Mouse (Mus musculus): Measurements from ENCODE around the gene Ap5b1.

The Ap5b1 gene

DNA sequence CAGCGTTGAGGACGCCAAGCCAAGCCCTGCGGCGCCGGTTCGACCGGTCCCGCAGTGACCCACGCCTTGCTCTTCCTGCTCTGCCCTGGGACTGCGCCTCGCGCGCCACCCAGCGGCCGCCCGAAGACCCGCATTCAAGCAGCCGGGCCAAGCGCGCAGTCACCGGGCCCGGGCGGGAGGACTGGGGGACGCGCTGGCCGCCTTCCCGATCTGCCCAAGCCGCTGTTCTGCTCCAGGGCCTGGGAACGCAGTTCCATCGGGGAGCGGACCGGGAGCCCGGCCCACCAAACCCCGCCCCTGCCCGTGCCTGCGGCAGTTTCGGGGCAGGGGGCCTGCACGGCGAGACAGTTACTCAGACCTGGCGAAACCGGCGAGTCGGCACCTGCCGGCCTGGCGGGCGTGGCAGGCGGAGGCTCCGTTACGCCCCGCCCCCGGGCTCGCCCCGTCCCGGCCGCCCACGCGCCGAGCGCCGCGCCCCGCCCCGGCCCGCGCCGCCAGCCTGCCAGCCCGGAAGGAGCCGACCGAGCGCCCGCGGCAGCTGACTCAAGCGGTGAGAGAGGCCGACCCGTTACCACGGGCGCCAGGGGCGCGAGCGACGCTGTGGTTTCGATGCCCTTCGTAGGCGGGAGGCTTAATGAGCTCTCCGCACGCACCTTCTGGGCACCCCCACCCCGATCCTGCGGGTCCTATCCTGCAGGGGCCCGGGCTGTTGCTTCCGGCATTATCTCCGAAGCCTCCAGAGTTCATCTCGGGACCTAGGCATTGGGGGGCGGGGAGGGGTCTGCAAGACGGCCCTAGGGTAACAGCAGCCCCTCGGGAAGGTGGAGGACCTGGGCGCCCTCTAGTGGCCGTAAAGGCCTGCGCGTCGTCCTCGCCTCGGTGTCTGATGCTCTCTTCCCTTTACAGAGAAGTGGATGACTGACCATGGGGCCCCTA is at the start of gene Ap5b1:
TSS of gene Ap5b1 (plus strand) at position 492 of the 936 bp plus-strand sequence.
- peak; percentile 78 for DNase-seq (ENCODE audit: low read depth, low spot score)

DNA sequence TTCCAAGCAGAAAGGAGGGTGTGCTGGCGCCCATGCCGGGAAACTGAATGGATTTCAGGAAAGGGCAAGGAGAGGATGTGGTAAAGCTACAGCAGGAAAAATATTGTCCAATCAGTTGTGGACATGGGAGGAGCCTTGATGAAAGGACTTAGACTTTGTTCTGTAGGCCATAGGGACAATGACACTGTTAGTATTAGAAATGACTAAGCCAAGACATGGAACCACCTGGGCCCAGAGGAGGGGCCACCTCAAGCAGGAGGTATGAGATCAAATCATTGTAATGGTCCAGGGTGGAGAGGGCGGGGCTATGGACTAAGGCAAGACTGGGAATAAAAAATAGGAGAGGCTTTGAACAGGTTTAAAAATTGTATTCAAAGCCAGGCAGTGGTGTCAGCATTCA is 49.1 kb upstream of the Ap5b1 start:
- no peak for DNase-seq (ENCODE audit: low read depth, low spot score)

DNA sequence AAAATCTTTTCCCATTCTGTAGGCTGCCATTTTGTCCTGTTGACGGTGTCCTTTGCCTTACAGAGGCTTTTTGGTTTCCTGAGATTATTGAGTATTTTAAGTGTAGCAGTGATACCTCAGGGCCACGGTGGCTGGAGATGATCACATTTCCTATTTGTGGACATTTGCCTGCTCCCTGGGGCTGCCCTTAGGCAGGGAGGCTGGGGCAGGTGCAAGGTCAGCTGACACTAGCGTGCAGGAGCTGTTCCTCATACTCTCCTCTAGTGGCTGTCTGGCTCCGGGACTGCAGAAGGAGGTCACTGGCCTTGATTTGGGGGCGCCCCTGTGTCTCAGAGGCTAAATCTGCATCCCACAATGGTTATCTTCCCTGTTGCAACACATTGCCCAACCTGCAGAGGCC is 42.6 kb upstream of the Ap5b1 start:
- DNase-seq (ENCODE audit: low read depth, low spot score): no peak

DNA sequence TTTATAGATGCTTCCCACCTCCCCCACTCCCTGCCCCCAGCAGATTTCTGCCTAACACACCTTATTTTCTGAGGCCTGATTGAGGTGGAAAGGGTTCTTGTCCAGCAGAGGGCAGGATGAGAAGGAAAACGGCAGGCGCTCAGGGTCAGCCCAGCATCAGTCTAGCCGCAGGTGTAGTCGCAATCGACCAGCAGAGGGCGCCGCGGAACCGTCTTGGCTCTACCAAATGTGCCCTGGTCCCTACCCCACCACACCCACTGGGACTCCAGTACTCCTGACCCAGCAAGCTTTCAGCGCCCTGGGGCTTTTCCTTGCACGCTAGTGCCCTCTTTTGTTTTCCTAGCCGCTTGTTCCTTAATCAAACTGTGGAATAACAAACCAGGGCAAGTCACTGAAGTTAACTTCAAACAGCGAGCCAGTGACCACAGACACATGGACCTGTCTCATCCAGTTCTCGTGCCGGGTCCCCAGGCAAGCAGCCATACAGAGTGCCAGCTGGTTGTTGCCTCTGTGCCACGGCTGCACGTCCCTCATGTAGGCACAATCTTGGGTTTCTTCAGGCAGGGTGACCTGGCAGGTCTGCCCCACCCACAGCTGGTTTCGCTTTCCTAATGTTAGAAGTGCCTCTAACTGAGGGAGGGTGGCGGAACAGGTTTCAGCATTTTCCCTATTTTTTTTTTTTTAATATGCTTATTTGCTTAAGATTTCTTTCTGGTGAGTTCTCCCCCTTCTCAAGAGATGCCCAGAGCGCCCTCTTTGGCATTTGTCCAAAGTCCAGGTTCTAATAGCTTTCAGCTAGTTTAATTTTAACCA is 38.3 kb upstream of the Ap5b1 start:
- DNase-seq (ENCODE audit: low read depth, low spot score): peak; percentile 81

DNA sequence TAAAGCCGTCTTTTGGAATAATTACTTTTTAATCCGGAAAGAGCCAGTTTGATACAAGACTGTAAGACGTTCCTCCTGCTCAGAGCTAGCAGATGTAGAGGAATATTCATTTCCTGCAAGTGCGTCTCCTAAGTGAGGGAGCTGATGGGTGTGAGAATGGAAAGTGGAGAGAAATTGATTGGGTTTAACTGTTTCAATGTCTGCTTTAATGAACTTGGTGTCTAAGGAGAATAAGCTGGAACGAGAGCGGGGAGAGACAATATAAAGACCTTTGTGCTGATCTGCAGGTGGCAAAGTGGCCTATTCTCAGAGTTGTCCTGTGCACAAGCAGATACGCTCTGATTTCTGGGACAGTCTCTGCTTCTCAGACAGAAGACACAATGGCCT is 37.7 kb upstream of the Ap5b1 start:
- DNase-seq (ENCODE audit: low read depth, low spot score): no peak

DNA sequence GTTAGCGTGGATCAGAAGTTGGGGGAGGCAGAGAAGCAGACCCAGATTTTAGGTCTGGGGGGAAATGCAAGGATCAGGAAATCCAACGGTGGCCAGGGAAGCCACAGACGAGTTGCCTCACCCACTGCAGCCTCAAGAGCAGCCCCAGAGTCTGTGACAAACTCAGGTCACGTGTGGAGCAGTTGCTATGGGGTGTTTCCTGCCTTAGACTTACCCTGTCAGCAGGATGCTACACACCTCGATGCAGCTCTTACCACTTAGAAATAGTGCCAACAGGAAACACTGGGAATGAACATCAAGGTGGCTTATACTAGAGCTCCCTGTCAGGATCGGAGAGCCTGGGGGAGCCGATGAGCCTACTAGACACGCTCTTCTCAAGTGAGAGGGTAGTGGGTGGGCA is 35.3 kb upstream of the Ap5b1 start:
- DNase-seq (ENCODE audit: low read depth, low spot score): no peak

DNA sequence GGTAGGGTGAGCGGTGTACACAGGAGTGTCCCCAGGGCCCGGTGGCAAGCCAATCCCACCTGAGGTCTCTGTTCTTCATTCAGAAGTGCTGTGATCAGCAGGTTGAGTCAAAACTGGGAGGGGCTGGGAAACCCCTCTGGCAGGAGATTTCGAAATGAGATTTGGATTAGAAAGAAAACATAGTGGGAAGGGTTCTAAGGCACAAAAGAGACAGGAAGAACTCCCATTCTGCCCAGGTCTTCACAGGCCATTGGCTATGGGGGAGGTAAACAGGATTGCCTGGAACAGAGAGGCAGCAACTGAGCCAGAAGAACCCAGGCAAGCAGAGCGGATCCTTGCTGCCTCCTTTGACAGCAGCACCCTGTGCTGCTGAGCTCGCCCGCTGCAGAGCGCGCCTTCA is 29.0 kb upstream of the Ap5b1 start:
- no peak for DNase-seq (ENCODE audit: low read depth, low spot score)

DNA sequence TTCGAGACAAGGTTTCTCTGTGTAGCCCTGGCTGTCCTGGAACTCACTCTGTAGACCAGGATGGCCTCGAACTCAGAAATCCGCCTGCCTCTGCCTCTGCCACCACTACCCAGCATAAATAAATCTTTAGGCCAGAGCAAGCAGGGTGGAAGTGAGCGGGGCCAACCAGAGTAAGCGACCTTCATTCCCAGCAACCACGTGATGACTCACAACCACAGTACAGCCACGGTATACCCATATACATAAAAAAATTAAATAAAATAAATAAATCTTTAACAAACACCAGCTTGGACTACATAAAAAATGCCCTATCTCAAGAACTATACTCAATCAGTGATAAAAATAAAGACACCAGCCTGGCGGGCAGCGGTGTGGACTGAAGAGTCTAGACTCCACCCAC is 24.5 kb upstream of the Ap5b1 start:
- no peak for DNase-seq (ENCODE audit: low read depth, low spot score)

DNA sequence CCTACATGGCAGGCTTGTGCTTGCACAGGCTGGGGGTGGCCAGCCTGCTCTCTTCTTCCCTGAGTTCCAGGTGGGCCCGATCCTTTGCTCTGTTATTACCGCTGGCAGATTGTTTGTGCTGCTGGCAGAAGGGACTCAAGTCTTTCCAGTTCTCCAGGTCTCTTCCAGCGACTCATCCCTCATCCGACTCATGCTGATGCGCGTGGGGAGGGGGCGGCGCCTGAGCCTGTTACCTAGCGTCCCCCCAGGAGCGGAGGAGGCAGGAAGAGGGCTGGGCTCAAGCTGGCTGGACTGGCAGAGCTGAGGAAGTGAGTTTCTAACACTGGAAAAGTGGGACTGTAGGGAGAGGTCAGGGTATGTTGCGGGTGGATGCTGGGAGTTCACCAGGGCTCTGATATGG is 23.8 kb upstream of the Ap5b1 start:
- no peak for DNase-seq (ENCODE audit: low read depth, low spot score)

DNA sequence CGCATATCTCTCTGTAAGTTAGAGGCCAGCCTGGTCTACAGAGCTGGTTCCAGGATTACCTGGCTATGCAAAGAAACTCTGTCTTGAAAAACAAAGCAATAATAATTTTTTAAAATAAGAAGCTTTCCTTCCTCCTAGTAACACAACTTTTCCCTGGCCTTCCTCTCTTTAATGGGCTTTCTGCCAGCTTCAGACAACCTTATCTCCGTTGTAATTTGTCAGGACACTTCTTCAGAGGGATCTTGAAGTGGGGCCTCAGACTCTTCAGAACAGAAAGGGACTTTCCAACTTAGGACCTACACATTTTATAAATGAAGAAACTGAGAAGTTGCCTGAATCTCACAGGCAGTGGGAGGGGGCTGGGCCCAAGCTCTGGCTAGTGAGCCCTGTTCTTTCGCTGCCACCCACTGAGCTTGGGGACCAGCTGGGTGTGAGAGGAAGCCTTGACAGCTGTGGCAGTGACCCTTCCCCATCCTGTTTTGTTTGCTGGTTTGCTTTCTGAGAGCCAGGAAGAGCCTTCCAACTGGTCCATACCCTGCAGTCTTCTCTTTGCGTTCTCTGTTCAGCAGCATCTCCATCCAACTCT is 20.3 kb upstream of the Ap5b1 start:
- no peak for DNase-seq (ENCODE audit: low read depth, low spot score)

DNA sequence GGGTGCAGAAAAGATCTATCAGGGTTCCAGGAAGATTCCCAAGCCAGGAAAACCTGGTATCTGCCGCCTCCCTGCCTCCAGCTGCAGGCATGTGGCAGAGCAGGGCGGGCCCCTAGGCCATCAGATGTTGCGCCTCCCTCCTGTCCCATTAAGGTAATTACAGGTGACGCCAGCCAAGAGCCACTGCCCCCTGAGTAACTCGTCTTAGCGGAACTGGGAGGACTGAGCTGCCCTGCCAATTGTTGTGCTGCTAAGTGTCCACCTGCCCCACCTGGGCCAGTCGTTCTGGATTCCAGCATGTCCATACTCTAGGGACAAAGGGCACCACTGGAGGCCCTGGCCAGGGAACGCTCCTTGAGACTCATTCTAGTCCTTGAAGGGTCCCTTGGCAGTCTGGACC is 14.0 kb upstream of the Ap5b1 start:
- DNase-seq (ENCODE audit: low read depth, low spot score): no peak

DNA sequence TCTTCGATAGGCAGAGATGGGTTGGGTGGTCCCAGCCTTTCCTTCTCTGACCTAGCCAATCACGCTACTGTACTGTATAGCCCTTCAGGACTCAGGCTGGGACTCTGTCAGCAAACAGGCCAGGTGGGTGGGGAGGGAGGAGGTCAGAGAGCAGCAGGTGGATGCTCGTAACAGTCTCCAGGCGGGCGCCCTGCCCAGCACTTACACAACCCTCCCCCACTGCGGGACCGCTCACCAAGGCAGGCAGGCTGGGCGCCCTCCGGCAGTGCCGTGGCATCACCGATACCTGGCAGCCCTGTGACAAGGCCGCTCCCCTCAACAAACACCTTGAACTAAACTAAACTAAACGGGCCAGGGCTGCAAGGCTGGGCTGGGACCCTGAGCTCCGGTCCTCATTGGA is 13.6 kb upstream of the Ap5b1 start:
- no peak for DNase-seq (ENCODE audit: low read depth, low spot score)

DNA sequence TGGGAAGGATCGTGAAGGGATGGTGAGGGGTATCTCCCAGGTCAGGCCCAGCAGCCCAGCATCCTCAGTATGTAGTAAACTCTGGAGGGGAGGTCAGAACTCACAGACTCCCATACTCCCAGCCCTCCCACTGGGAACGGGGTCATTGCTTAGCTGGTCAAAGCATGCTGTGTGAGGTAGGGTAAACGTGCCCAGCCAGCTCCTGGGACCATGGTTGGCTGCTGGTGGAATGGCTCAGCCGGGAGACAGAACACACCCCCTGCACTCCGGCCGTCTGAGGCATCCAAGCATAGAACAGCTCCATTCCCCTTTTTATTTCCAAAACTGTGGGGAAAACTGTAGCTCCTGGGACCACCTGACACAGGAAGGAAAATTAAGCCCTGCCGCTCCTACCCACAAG is 9.7 kb upstream of the Ap5b1 start:
- DNase-seq (ENCODE audit: low read depth, low spot score): no peak

DNA sequence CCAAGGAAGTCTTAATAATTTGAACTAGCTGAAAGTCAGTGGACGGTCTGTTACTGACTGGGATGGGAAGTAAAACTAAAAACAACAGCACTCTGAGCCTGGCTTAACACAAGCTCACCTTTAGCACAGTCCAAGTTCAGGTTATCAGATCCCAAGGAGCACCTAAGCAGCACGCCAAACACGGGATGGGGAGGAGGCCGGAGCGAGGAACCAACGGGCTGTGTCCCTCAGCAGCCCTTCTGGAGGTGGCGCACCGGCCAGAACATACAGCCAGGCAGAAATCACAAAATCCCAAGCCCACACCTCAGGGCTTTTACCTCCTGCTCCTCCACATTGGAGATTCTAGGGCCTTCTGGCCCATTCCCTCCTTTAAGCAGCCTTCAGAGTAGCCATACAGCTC is 9.1 kb upstream of the Ap5b1 start:
- no peak for DNase-seq (ENCODE audit: low read depth, low spot score)

DNA sequence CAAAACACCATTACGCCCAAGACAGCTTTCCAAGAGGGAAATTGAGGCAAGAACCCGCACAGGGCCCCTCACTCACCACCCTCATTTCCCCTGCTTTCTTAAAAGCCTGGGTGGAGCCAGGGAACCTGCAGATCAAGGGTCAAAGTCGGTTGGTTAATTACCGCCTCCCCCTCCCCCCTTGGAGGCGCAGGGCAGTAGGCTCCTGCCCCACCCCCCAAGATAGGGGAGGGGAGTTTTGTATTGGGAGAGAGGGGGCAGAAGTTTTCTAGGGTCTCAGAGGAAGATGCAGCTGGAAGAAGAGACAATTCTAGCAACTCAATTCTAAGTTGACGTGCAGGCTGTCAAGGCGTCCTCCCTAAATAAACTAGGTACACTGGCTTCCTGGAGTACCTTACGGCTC is 8.6 kb upstream of the Ap5b1 start:
- DNase-seq (ENCODE audit: low read depth, low spot score): no peak

DNA sequence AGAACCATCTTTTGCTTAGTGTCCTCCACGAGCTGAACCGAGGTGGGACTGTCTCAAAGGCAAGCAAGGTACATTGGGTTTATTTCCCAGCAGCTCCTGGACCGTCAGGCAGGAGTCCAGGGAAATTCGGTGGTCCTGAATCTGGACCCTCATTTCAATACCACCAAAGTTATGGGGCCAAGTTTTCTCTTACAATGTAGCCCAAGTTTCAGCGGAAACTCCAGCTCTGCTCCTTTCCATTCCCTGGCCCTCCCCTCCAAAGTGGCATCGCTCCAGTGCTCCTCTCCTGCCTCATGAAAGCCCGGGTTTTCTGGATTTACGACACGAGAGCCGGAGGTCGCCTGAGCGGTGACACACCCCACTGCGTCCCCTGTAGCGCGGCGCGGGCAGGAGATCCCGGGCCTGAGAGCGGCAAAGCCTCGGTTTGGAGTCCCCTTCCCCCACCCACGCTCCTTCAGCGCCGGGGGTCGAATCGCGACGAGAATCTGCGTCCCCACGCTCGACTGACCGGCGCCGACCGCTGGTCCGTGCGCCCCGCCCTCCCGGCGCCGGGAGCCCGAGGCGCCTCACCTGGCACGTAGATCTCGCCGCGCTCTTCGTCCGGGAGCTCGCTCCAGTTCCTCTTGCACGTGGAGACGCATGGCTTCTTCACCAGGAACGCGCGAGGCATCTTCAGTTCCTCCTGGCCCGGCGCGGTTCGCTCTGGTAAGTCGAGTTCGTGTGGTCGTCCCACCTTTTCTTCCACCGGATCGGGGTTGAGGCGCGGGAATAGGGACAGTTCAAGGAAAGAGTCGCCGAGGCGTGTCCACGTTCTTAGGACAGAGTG is 8.0 kb upstream of the Ap5b1 start:
- DNase-seq (ENCODE audit: low read depth, low spot score): no peak

DNA sequence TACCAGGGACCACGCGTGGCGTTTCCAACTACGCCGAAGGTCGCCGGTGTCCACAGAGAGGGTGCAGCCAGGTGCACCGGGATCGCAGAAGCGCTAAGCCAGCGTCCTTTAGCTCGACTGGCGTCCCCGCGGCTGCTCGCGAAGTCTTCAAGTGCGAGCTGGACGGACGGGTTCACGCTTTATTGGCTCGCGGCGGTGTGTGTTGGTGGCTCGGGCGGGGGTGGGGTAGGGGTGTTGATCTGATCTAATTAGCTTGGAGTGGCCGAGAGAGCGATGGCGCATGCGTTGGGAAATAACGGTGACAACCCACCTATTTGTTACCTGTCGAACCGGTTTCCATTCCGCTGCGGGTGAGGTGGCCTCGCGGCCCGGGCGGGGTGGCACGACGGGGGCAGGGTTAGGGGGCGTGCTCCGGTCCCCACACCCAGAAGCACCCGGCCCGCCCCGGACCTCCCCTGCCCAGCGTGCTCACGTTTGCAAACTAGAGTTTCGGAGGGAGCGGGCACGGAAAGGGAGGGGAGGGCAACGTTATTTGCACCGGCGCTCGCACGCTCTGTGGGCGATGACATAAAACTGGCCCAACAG is 7.3 kb upstream of the Ap5b1 start, which contains the start of gene Ovol1:
TSS of gene Ovol1 (minus strand) at position 190 of the 585 bp plus-strand sequence.
- no peak for DNase-seq (ENCODE audit: low read depth, low spot score)

DNA sequence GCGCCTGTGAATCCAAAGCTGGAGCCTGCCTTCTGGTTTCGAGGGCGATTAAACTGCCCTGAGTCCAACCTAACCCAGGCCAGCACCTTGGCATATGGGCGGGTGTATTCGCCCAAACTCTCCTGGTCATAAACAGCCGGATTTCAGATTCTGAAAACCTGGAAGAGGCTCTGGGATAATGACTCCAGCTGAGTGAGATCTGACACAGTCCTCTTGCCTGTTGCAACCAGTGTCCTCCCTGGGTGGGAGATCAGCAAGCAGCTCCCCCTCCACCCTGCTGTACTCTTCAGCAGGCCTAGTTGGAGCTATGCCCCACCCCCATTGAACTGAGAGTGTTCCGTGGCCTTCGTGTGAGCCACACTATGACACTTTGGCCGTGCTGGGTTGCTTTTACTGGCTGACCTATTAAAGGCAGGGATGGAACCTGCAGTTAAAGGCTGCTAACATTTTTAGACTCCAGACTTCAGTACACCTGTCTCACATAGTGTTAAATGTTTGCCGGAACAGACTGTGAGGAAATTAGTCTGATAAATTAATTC is 6.5 kb upstream of the Ap5b1 start:
- DNase-seq (ENCODE audit: low read depth, low spot score): no peak

DNA sequence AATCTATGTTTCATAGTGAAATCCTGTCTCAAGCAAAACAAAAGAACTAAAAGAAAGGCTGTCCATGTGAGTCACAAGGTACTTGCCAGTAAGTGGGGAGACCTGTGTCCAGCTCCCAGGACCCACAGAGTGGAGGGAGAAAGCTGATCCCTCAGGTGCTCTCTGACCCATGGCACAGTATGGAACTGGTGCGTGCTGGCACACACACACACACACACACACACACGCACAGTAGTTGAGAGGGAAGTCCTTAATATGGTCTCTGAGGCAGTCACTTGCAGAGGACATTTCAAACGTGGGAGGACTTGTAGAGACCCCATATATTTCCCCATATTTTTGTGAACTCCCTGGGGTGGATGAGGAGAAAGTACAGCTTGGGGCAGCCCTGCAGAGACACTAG is 5.9 kb upstream of the Ap5b1 start:
- no peak for DNase-seq (ENCODE audit: low read depth, low spot score)

DNA sequence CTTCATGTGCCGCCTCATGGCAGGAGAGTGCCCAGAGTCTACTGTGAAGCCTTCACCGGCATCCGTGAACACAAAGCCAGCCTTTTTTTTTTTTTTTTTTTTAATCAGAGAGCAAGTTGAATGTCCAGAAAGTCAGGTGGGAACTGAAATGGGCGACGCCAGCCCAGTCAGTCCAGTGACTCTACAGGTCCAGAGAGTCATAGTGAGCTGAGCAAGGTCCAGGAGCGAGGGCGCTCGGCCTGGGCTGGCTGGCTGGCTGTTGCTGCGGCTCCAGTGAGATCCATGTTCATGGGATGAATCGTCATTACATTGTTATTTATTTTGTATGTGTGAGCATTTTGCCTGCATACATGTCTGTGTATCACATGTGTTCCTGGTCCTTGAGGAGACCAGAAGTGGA is 5.0 kb upstream of the Ap5b1 start:
- no peak for DNase-seq (ENCODE audit: low read depth, low spot score)

DNA sequence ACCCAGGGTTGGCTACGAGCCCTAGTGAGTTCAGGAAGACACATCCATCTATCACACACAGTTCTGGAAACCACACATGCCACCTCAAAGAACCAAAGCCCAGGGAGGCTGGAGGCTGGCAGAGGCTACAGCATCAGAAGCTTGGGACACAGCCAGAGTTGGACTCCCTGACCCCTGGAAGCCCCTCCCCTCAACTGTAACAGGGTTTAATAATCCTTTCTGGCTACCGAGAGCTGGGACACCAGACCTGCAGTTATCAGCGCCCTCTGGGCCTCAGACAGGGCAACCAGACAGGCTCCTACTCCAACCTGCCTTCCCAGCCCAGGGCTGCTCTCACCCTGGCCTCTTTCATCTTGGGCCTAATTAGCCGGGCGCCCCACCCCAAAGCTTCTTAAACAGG is 1.5 kb upstream of the Ap5b1 start:
- DNase-seq (ENCODE audit: low read depth, low spot score): no peak
